Mouse (Mus musculus): ENCODE measurements around the gene Atp5k.

The Atp5k gene

GRCm38 (mm10) chr5:108433804-108434587, at the start of gene Atp5k:
Gene Atp5k, minus strand, starts transcription at chr5:108434448.
- peak; percentile 94 to 97 for DNase-seq

GRCm38 (mm10) chr5:108483006-108483405, 48.8 kb upstream of the Atp5k start:
- no peak for DNase-seq

GRCm38 (mm10) chr5:108475977-108476376, 41.7 kb upstream of the Atp5k start:
- no peak for DNase-seq

- DNase-seq, result no peak
Measured at GRCm38 (mm10) chr5:108473737-108474136, 39.5 kb upstream of the Atp5k start.

GRCm38 (mm10) chr5:108469617-108470016, 35.4 kb upstream of the Atp5k start:
- no peak for DNase-seq

- DNase-seq, result no peak
Measured at GRCm38 (mm10) chr5:108466647-108467046, 32.4 kb upstream of the Atp5k start.

GRCm38 (mm10) chr5:108465131-108465891, 31.1 kb upstream of the Atp5k start:
- no peak for DNase-seq

GRCm38 (mm10) chr5:108462446-108462845, 28.2 kb upstream of the Atp5k start:
- DNase-seq, result no peak

- DNase-seq, result peak; percentile 95 to 97
Measured at GRCm38 (mm10) chr5:108461082-108462065, 27.1 kb upstream of the Atp5k start, which contains the start of gene Pcgf3. Gene Pcgf3, plus strand, starts transcription at chr5:108461232.

- DNase-seq, result no peak
Measured at GRCm38 (mm10) chr5:108460461-108460860, 26.2 kb upstream of the Atp5k start.

GRCm38 (mm10) chr5:108458706-108459105, 24.5 kb upstream of the Atp5k start:
- DNase-seq, result no peak

GRCm38 (mm10) chr5:108454094-108454493, 19.8 kb upstream of the Atp5k start:
- DNase-seq, result no peak

- DNase-seq, result no peak
Measured at GRCm38 (mm10) chr5:108452422-108452821, 18.2 kb upstream of the Atp5k start.

GRCm38 (mm10) chr5:108451611-108452010, 17.4 kb upstream of the Atp5k start:
- no peak for DNase-seq

- DNase-seq, result no peak
Measured at GRCm38 (mm10) chr5:108450837-108451540, 16.7 kb upstream of the Atp5k start.

GRCm38 (mm10) chr5:108448785-108449668, 14.8 kb upstream of the Atp5k start, which contains the start of gene Mfsd7a:
Gene Mfsd7a, minus strand, starts transcription at chr5:108448891.
- DNase-seq, result no peak

- no peak for DNase-seq
Measured at GRCm38 (mm10) chr5:108447857-108448256, 13.6 kb upstream of the Atp5k start.

- DNase-seq, result no peak
Measured at GRCm38 (mm10) chr5:108446973-108447372, 12.7 kb upstream of the Atp5k start.

GRCm38 (mm10) chr5:108436101-108436500, 1.9 kb upstream of the Atp5k start:
- no peak for DNase-seq

- no peak for DNase-seq
Measured at GRCm38 (mm10) chr5:108431196-108431595, 3.1 kb downstream of the Atp5k start.

- peak; percentile 62 to 73 for DNase-seq
Measured at GRCm38 (mm10) chr5:108427186-108427585, 7.1 kb downstream of the Atp5k start.

Measured in cerebellum, postnatal 36 days (tissue).